Mouse (Mus musculus) heart, embryonic 14.5 days (tissue): ENCODE measurements at regions not wholly inside any gene's neighbourhood (a gene's known extent, or its start where the extent isn't known, plus 50 kb on each side); places are given as distances from the start of the nearest gene placed in this dataset.
"Not testable (repeated sequence)": the region's sequence is repeated elsewhere in the genome, so short reads cannot be mapped to it uniquely, and the experiment has no call there.

Experiments
- ATAC-seq: fragments of 200-750 bp; cut with Nextera tagmentation; 2 replicates; pipeline ENCODE4 v1.8.0; 2017; ENCODE audit warnings: low read depth, moderate TSS enrichment; ENCODE audit not compliant: insufficient number of reproducible peaks, insufficient read depth, low FRiP score
- H3K27ac ChIP-seq, 2 experiments: fragments of 200-500 bp in 1 of 2; fragments of 300-500 bp in 1 of 2; sonication (generic) in 1 of 2; replicated peaks in 1 of 2; 2 replicates each; pipeline ENCODE4 v1.5.1; 2012 to 2014; ENCODE audit warnings: low read depth in 2 of 2, low read length in 2 of 2, control low read depth in 1 of 2, mild to moderate bottlenecking in 1 of 2, mixed read lengths in 1 of 2; ENCODE audit not compliant: control insufficient read depth in 1 of 2, insufficient read depth in 1 of 2
- H3K27me3 ChIP-seq: fragments of 300-500 bp; sonication (generic); 2 replicates; pipeline ENCODE4 v1.6.1; 2014; ENCODE audit warnings: mild to moderate bottlenecking, low read length, control low read depth; ENCODE audit not compliant: control insufficient read depth, insufficient read depth
- H3K36me3 ChIP-seq: fragments of 300-500 bp; sonication (generic); 2 replicates; pipeline ENCODE4 v1.6.1; 2014; ENCODE audit warnings: mild to moderate bottlenecking, control low read depth, low read length, mixed read lengths; ENCODE audit not compliant: control insufficient read depth, insufficient read depth
- H3K4me1 ChIP-seq, 2 experiments: fragments of 200-500 bp in 1 of 2; fragments of 300-500 bp in 1 of 2; sonication (generic) in 1 of 2; 2 replicates each; pipeline ENCODE4 v1.6.1; 2012 to 2014; ENCODE audit warnings: low read length in 2 of 2, control low read depth in 1 of 2, mixed read lengths in 1 of 2; ENCODE audit not compliant: control insufficient read depth in 2 of 2, insufficient read depth in 2 of 2
- H3K4me2 ChIP-seq: fragments of 300-500 bp; sonication (generic); 2 replicates; pipeline ENCODE4 v1.6.1; 2014; ENCODE audit warnings: mild to moderate bottlenecking, low read length
- H3K4me3 ChIP-seq, 2 experiments: fragments of 200-500 bp in 1 of 2; fragments of 300-500 bp in 1 of 2; sonication (generic) in 1 of 2; 2 replicates each; pipeline ENCODE4 v1.5.1; 2012 to 2014; ENCODE audit warnings: low read length in 2 of 2, mild to moderate bottlenecking in 2 of 2, control low read depth in 1 of 2, low read depth in 1 of 2, moderate library complexity in 1 of 2; ENCODE audit not compliant: control insufficient read depth in 1 of 2, insufficient read depth in 1 of 2
- H3K9ac ChIP-seq: fragments of 300-500 bp; sonication (generic); 2 replicates; pipeline ENCODE4 v1.6.1; 2014; ENCODE audit warnings: mild to moderate bottlenecking, low read length
- H3K9me3 ChIP-seq: fragments of 300-500 bp; sonication (generic); 2 replicates; pipeline ENCODE4 v1.6.1; 2016; ENCODE audit warnings: low read length, control low read depth; ENCODE audit not compliant: control insufficient read depth
- WGBS: fragments of 180-500 bp; shearing (Covaris S2); extraction: QIAGEN DNeasy Blood & Tissue Kit; methylation state at CpG from one replicate; pipeline ENCODE4 v1.1.7; 2014; 5-methylcytosine and 5-hydroxymethylcytosine counted together

GRCm38 (mm10) chr12:115371784-115372183 is 675.7 kb upstream of the Zfp386 start:
- not testable (repeated sequence) for H3K27me3 ChIP-seq, H3K36me3 ChIP-seq, H3K4me3 ChIP-seq, H3K9ac ChIP-seq, ATAC-seq, H3K4me2 ChIP-seq, H3K9me3 ChIP-seq, H3K27ac ChIP-seq, H3K4me1 ChIP-seq
- WGBS: 72% methylated on average over 3 of the region's 3 CpGs

DNA sequence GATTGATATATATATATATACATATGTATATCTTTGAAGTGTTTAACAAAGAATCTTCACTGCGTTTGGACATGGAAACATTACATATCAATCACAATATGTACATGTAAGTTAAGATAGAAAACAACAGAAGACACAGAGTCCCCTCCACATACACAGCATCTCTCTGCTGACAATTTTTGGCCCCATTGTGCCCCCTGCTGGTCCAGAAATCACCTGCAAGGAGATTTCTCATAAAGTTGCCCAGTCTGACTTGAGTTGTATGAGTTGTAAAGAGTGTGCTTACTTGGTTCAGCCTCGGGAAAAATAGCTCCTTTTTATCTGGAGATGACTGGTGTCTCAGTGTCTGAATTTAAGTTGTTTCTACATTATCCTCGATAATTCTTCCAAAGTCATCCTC is 674.5 kb upstream of the Zfp386 start:
- WGBS: 47% methylated on average over 2 of the region's 3 CpGs
- H3K4me2 ChIP-seq, H3K9me3 ChIP-seq, H3K27me3 ChIP-seq, ATAC-seq, H3K9ac ChIP-seq, H3K27ac ChIP-seq, H3K4me3 ChIP-seq, H3K4me1 ChIP-seq, H3K36me3 ChIP-seq: not testable (repeated sequence)

DNA sequence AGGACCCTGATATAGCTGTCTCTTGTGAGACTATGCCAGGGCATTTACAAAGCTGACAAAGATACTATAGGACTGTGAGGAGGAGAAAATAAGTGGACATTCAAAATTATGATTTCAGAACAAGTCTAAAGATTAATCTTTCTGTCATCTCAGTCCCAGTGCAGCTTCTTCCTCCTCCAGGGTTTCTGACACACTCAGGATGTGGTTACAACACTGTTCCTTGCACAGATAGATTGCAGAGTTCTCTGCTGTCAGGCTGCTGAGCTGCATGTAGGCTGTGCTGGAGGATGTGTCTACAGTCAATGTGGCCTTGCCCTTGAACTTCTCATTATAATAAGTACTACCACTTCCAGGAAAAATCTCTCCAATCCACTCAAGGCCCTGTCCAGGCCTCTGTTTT is 661.0 kb upstream of the Zfp386 start:
- H3K4me1 ChIP-seq, H3K4me2 ChIP-seq, H3K4me3 ChIP-seq, H3K27me3 ChIP-seq, ATAC-seq, H3K9me3 ChIP-seq, H3K27ac ChIP-seq, H3K36me3 ChIP-seq, H3K9ac ChIP-seq: not testable (repeated sequence)

GRCm38 (mm10) chr12:115404116-115404515 is 643.4 kb upstream of the Zfp386 start:
- 30% methylated on average over 1 of the region's 1 CpGs for WGBS
- no peak overlapping the region for H3K9ac ChIP-seq
- peaks cover 5% of the 10 kb centered on the region; the same call in 1 of the 2 replicates for H3K9me3 ChIP-seq
- no peak overlapping the region for H3K27ac ChIP-seq
- ATAC-seq: no peak
- no peaks in the 10 kb centered on the region for H3K36me3 ChIP-seq
- H3K4me1 ChIP-seq: no peaks in the 10 kb centered on the region
- no peaks in the 10 kb centered on the region for H3K27me3 ChIP-seq
- H3K4me2 ChIP-seq: no peak overlapping the region
- no peak overlapping the region for H3K4me3 ChIP-seq

- H3K27ac ChIP-seq: no peak overlapping the region
- H3K9me3 ChIP-seq: peaks cover 5% of the 10 kb centered on the region; the same call in 1 of the 2 replicates
- H3K9ac ChIP-seq: no peak overlapping the region
- 61% methylated on average over 1 of the region's 1 CpGs for WGBS
- H3K4me3 ChIP-seq: no peak overlapping the region
- no peak overlapping the region for H3K4me2 ChIP-seq
- no peaks in the 10 kb centered on the region for H3K27me3 ChIP-seq
- no peaks in the 10 kb centered on the region for H3K4me1 ChIP-seq
- H3K36me3 ChIP-seq: no peaks in the 10 kb centered on the region
- ATAC-seq: no peak
Observed at GRCm38 (mm10) chr12:115404657-115405056, 642.9 kb upstream of the Zfp386 start.

DNA sequence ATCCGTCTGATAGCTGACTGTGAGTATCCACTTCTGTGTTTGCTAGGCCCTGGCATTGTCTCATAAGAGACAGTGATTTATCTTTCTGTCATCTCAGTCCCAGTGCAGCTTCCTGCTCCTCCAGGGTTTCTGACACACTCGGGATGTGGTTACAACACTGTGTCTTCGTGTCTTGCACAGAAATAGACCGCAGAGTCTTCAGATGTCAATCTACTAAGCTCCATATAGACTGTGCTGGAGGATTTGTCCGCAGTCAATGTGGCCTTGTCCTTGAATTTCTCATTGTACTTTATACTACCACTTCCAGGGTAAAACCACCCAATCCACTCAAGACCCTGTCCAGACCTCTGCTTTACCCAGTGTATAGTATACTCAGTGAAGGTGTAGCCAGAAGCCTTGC is 601.3 kb upstream of the Zfp386 start:
- ATAC-seq, H3K27ac ChIP-seq, H3K4me3 ChIP-seq, H3K27me3 ChIP-seq, H3K4me2 ChIP-seq, H3K9me3 ChIP-seq, H3K36me3 ChIP-seq, H3K4me1 ChIP-seq, H3K9ac ChIP-seq: not testable (repeated sequence)
- WGBS: 38% methylated on average over 2 of the region's 5 CpGs

DNA sequence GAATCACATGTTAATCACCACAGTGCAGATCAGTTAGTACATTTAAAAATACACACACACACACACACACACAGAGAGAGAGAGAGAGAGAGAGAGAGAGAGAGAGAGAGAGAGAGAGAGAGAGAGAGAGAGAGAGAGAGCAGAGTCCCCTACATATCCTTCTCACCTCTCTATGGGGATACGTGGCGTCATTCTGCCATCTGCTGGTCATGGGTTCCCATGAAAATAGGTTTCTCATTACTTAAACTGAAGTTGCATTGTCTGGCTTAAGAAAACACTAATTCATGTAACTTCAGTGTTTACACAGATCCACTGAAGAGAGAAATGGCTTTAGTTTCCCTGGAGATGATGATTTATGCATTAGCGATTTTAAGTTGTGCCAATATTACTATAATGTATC is 594.9 kb upstream of the Zfp386 start:
- H3K4me2 ChIP-seq, H3K27ac ChIP-seq, ATAC-seq, H3K36me3 ChIP-seq, H3K9ac ChIP-seq, H3K4me3 ChIP-seq, H3K9me3 ChIP-seq, H3K27me3 ChIP-seq, H3K4me1 ChIP-seq: not testable (repeated sequence)
- 45% methylated on average over 3 of the region's 3 CpGs for WGBS

DNA sequence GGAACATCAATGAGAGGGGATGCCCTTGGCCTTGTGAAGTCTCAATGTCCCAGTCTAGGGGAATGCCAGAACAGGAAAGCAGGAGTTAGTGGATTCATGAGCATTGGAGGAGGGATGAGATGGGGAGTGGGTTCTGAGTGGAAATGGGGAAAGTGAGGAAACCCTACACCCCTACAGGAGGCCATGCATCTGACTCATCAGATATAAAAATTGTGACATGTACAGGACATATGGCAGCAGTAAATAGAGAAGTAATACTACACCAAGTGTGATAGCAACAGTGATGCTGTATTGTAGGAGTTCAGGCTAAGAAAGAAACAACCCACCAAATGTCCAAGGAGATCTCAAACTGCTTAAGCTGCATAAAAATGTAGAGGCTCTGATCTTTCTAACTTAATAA is 582.7 kb upstream of the Zfp386 start:
- not testable (repeated sequence) for H3K36me3 ChIP-seq, H3K27me3 ChIP-seq, H3K4me2 ChIP-seq, H3K27ac ChIP-seq, H3K9me3 ChIP-seq, H3K9ac ChIP-seq, H3K4me1 ChIP-seq, ATAC-seq, H3K4me3 ChIP-seq
